Mouse (Mus musculus): ENCODE measurements around the gene Igsf1. TPM values are rescaled to one million over a fixed set of nuclear protein-coding genes. Genes with fewer than 3 reads are reported as not detected.

Gene Igsf1
- total RNA-seq (2015) (not detected in 2 replicates), total RNA-seq (2017) (not detected in 2 replicates)

GRCm38 (mm10) chrX:49797213-49798019, at the start of gene Igsf1:
Igsf1 (minus strand) TSS chrX:49797749.
- no peak for ATAC-seq (ENCODE audit: poor library complexity, severe bottlenecking)

DNA sequence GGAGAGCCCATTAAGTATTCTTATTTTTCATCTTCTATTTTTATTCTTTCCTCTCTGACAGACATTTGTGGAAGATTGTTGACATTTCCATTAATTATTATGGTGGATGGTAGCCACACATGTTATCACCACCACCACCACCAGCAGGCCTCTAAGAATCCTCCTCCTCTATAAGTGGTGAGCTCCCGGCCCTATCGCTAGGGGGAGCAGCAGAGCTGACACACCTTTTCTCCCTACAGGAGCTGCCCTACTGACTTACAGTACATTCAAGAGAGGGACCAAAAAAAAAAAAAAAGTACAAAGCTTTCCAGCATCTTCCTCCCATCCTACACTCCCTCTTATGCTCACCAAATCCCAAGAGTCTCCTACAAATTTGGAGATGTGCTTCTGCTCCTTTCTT, 26.7 kb downstream of the Igsf1 start:
- no peak for ATAC-seq (ENCODE audit: poor library complexity, severe bottlenecking)

GRCm38 (mm10) chrX:49745192-49745591, 52.4 kb downstream of the Igsf1 start:
- no peak for ATAC-seq (ENCODE audit: poor library complexity, severe bottlenecking)

DNA sequence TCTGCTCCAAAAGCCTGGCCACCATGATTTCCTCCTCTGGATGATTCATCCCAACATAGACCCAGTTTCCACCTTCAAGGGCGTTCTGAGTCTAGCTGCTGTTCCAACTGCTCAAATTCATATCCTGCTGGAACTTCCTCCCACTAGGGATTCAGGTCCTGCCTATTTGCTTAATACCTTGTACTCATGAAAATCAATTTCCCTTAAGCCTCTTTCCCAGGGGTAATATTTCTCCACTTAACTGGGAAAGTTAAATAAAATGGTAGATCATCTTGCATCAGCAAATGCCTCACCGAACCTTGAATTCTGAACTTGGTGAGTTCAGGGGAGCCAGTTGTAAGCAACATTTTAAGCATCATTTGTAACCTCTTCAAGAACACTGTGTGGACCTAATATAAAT, 62.6 kb downstream of the Igsf1 start, which contains the start of gene Olfr1321:
Gene Olfr1321 (minus strand): TSS at position 101 of the 400 bp plus-strand sequence.
- ATAC-seq (ENCODE audit: poor library complexity, severe bottlenecking): no peak

Other genes with a start within 250 kb of the Igsf1 start
- gene Olfr1320, start 125.4 kb downstream of the Igsf1 start, total RNA-seq (2015): not detected in 2 replicates
- gene Olfr1320, start 125.4 kb downstream of the Igsf1 start, total RNA-seq (2017): not detected in 2 replicates
- gene Olfr1321, start 62.7 kb downstream of the Igsf1 start, total RNA-seq (2015): not detected in 2 replicates
- gene Olfr1321, start 62.7 kb downstream of the Igsf1 start, total RNA-seq (2017): not detected in 2 replicates
- gene Olfr1322, start 93.7 kb upstream of the Igsf1 start, total RNA-seq (2015): not detected in 2 replicates
- not detected in 2 replicates for gene Olfr1322, start 93.7 kb upstream of the Igsf1 start, total RNA-seq (2017)
- not detected in 2 replicates for gene Olfr1323, start 221.6 kb upstream of the Igsf1 start, total RNA-seq (2015)
- gene Olfr1323, start 221.6 kb upstream of the Igsf1 start, total RNA-seq (2017): not detected in 2 replicates